Mouse (Mus musculus) frontal cortex, postnatal 25 days (tissue): ENCODE data around the gene Tnip2.

Experiments used
- DNase-seq, 2 experiments: peaks; one replicate each; pipeline ENCODE4 v3.0.0; 2022; ENCODE audit warnings: low spot score in 2 of 2

The Tnip2 gene

DNA sequence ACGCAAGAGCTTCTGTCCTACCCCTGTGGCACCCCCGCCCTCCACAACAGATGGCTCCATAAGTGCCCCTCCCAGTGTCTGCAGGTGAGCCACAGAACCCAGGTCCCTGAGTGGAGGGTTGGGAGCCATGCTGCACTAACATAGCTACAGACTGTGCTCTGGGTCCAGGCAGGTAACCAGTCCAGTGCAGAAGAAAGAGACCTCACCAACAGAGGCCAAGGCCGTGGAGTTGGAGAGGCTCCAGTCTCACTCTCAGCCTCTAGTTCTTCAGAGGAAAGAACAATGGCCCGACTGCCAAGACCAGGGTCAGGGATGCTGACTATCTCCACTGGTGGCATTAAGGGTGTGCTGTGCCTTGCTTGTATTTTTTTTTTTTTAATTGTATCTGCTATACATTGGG, 52.5 kb downstream of the Tnip2 start:
- DNase-seq: no peak

DNA sequence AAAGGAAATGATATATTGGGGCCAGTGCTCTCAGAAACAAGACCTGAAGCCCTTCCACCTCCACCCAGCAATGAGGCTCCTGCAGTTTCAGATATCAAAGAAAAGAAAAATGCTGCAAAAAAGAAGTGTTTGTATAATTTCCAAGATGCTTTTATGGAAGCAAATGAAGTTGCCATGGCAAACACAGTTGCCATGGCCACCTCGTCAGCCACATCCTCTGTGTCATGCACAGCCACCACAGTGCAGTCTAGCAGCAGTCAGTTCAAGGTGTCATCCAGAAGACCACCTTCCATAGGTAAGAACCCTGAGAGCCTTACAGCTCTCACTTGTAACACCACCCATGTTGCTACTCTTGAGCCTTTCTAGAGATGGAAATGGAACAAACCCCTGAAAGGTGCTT, 54.8 kb downstream of the Tnip2 start:
- DNase-seq: no peak

DNA sequence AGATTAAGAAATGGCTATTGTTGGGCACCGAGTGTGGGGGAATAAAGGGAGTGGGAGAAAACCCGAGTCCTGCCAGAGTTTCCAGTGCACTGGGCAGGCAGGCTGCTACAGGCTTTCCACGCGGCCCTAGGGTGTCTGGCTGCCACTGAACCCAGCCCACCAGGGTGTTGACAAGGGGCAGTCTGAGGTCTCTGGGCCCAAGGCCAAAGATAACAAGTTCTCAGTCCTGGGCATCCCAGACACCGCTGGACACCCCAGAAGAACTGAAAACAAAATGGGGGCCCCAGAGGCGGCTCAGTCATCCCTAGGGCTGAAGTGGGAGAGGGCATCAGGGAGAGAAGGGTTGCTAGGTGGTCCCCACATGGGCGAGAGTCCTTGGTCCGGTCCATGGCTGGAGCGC, 67.6 kb downstream of the Tnip2 start:
- no peak for DNase-seq
